Mouse (Mus musculus): ENCODE measurements at regions not wholly inside any gene's neighbourhood (a gene's known extent, or its start where the extent isn't known, plus 50 kb on each side); places are given as distances from the start of the nearest gene placed in this dataset.

GRCm38 (mm10) chr14:105518706-105519105, 260.3 kb downstream of the Ndfip2 start:
- Histone ChIP-seq H3K27me3 (ENCODE audit: control insufficient read depth) (no peaks in the 10 kb centered on the region), H3K4me1 (ENCODE audit: control insufficient read depth) (no peaks in the 10 kb centered on the region), H3K9me3 (ENCODE audit: control insufficient read depth, low read length) (peaks cover 9% of the 10 kb centered on the region; the same call in 1 of the 2 replicates), H3K36me3 (ENCODE audit: control insufficient read depth) (no peaks in the 10 kb centered on the region), H3K4me3 (replicated peaks) (no peak overlapping the region)
- no peak for TF ChIP-seq GATA1 (IDR thresholded peaks at IDR 0.05; ENCODE audit: low read length)
- no peak for TF ChIP-seq TAL1 (IDR thresholded peaks at IDR 0.05; ENCODE audit: low read length)

- Histone ChIP-seq H3K9me3 (ENCODE audit: control insufficient read depth, low read length) (peaks cover 9% of the 10 kb centered on the region; the same call in 1 of the 2 replicates), H3K36me3 (ENCODE audit: control insufficient read depth) (no peaks in the 10 kb centered on the region), H3K4me3 (replicated peaks) (no peak overlapping the region), H3K4me1 (ENCODE audit: control insufficient read depth) (no peaks in the 10 kb centered on the region), H3K27me3 (ENCODE audit: control insufficient read depth) (no peaks in the 10 kb centered on the region)
- TF ChIP-seq GATA1 (IDR thresholded peaks at IDR 0.05; ENCODE audit: low read length) (no peak), TAL1 (IDR thresholded peaks at IDR 0.05; ENCODE audit: low read length) (no peak)
Observed at GRCm38 (mm10) chr14:105514413-105514812, 256.0 kb downstream of the Ndfip2 start.

GRCm38 (mm10) chr14:105512914-105513677, 254.7 kb downstream of the Ndfip2 start:
- H3K9me3 ChIP-seq (ENCODE audit: control insufficient read depth, low read length), result peaks cover 8% of the 10 kb centered on the region; the same call in 1 of the 2 replicates
- H3K4me1 ChIP-seq (ENCODE audit: control insufficient read depth), result no peaks in the 10 kb centered on the region
- H3K36me3 ChIP-seq (ENCODE audit: control insufficient read depth), result no peaks in the 10 kb centered on the region
- H3K4me3 ChIP-seq (replicated peaks), result no peak overlapping the region
- TF ChIP-seq TAL1 (IDR thresholded peaks at IDR 0.05; ENCODE audit: low read length) (no peak), GATA1 (IDR thresholded peaks at IDR 0.05; ENCODE audit: low read length) (no peak)
- H3K27me3 ChIP-seq (ENCODE audit: control insufficient read depth), result no peaks in the 10 kb centered on the region

GRCm38 (mm10) chr14:105511826-105512225, 253.5 kb downstream of the Ndfip2 start:
- TF ChIP-seq GATA1 (IDR thresholded peaks at IDR 0.05; ENCODE audit: low read length), result no peak
- no peak for TF ChIP-seq TAL1 (IDR thresholded peaks at IDR 0.05; ENCODE audit: low read length)
- Histone ChIP-seq H3K27me3 (ENCODE audit: control insufficient read depth) (no peaks in the 10 kb centered on the region), H3K4me1 (ENCODE audit: control insufficient read depth) (no peaks in the 10 kb centered on the region), H3K4me3 (replicated peaks) (no peak overlapping the region), H3K9me3 (ENCODE audit: control insufficient read depth, low read length) (peaks cover 8% of the 10 kb centered on the region; the same call in 1 of the 2 replicates), H3K36me3 (ENCODE audit: control insufficient read depth) (no peaks in the 10 kb centered on the region)

- no peaks in the 10 kb centered on the region for H3K27me3 ChIP-seq (ENCODE audit: control insufficient read depth)
- TF ChIP-seq TAL1 (IDR thresholded peaks at IDR 0.05; ENCODE audit: low read length) (no peak), GATA1 (IDR thresholded peaks at IDR 0.05; ENCODE audit: low read length) (no peak)
- no peaks in the 10 kb centered on the region for H3K36me3 ChIP-seq (ENCODE audit: control insufficient read depth)
- H3K4me3 ChIP-seq (replicated peaks), result no peak overlapping the region
- no peaks in the 10 kb centered on the region for H3K4me1 ChIP-seq (ENCODE audit: control insufficient read depth)
- peaks cover 8% of the 10 kb centered on the region; the same call in 1 of the 2 replicates for H3K9me3 ChIP-seq (ENCODE audit: control insufficient read depth, low read length)
Observed at GRCm38 (mm10) chr14:105511135-105511534, 252.8 kb downstream of the Ndfip2 start.

- H3K36me3 ChIP-seq (ENCODE audit: control insufficient read depth), result no peaks in the 10 kb centered on the region
- peaks cover 14% of the 10 kb centered on the region for H3K27me3 ChIP-seq (ENCODE audit: control insufficient read depth)
- H3K4me3 ChIP-seq (replicated peaks), result no peak overlapping the region
- H3K4me1 ChIP-seq (ENCODE audit: control insufficient read depth), result no peaks in the 10 kb centered on the region
- H3K9me3 ChIP-seq (ENCODE audit: control insufficient read depth, low read length), result peaks cover 3% of the 10 kb centered on the region; the same call in 1 of the 2 replicates
- no peak for TF ChIP-seq TAL1 (IDR thresholded peaks at IDR 0.05; ENCODE audit: low read length)
- TF ChIP-seq GATA1 (IDR thresholded peaks at IDR 0.05; ENCODE audit: low read length), result no peak
Observed at GRCm38 (mm10) chr14:105505261-105505660, 246.9 kb downstream of the Ndfip2 start.

GRCm38 (mm10) chr14:105504376-105504775, 246.0 kb downstream of the Ndfip2 start:
- H3K4me3 ChIP-seq (replicated peaks), result no peak overlapping the region
- peaks cover 3% of the 10 kb centered on the region; the same call in 1 of the 2 replicates for H3K9me3 ChIP-seq (ENCODE audit: control insufficient read depth, low read length)
- no peak for TF ChIP-seq TAL1 (IDR thresholded peaks at IDR 0.05; ENCODE audit: low read length)
- no peak for TF ChIP-seq GATA1 (IDR thresholded peaks at IDR 0.05; ENCODE audit: low read length)
- H3K36me3 ChIP-seq (ENCODE audit: control insufficient read depth), result no peaks in the 10 kb centered on the region
- H3K27me3 ChIP-seq (ENCODE audit: control insufficient read depth), result peaks cover 15% of the 10 kb centered on the region
- no peaks in the 10 kb centered on the region for H3K4me1 ChIP-seq (ENCODE audit: control insufficient read depth)

GRCm38 (mm10) chr14:105503806-105504205, 245.4 kb downstream of the Ndfip2 start:
- H3K36me3 ChIP-seq (ENCODE audit: control insufficient read depth), result no peaks in the 10 kb centered on the region
- peaks cover 3% of the 10 kb centered on the region; the same call in 1 of the 2 replicates for H3K9me3 ChIP-seq (ENCODE audit: control insufficient read depth, low read length)
- H3K4me3 ChIP-seq (replicated peaks), result no peak overlapping the region
- H3K4me1 ChIP-seq (ENCODE audit: control insufficient read depth), result no peaks in the 10 kb centered on the region
- H3K27me3 ChIP-seq (ENCODE audit: control insufficient read depth), result peaks cover 17% of the 10 kb centered on the region
- no peak for TF ChIP-seq GATA1 (IDR thresholded peaks at IDR 0.05; ENCODE audit: low read length)
- no peak for TF ChIP-seq TAL1 (IDR thresholded peaks at IDR 0.05; ENCODE audit: low read length)

- Histone ChIP-seq H3K9me3 (ENCODE audit: control insufficient read depth, low read length) (peaks cover 3% of the 10 kb centered on the region; the same call in 1 of the 2 replicates), H3K27me3 (ENCODE audit: control insufficient read depth) (peaks cover 17% of the 10 kb centered on the region), H3K36me3 (ENCODE audit: control insufficient read depth) (no peaks in the 10 kb centered on the region), H3K4me1 (ENCODE audit: control insufficient read depth) (no peaks in the 10 kb centered on the region), H3K4me3 (replicated peaks) (no peak overlapping the region)
- no peak for TF ChIP-seq TAL1 (IDR thresholded peaks at IDR 0.05; ENCODE audit: low read length)
Observed at GRCm38 (mm10) chr14:105502633-105502975, 244.2 kb downstream of the Ndfip2 start.
